Mouse (Mus musculus) spleen, embryonic (tissue): ENCODE measurements at regions not wholly inside any gene's neighbourhood (a gene's known extent, or its start where the extent isn't known, plus 50 kb on each side); places are given as distances from the start of the nearest gene placed in this dataset.

ENCODE experiments used
- CTCF ChIA-PET: fragments of 350-600 bp; sonication (Branson Sonifier 250); formaldehyde crosslinking; loops from one replicate; lab custom pipeline; 2022; lab: Charles Lee

GRCm38 (mm10) chr11:24685545-24686467, 608.0 kb downstream of the Bcl11a start:
- CTCF ChIA-PET = interaction anchor here (0.7 kb wide), 1 partner anchor 183 kb away, joined by 4 read pairs; no protein-coding TSS in a partner anchor

- CTCF ChIA-PET = no interaction called here
These were observed 610.4 kb downstream of the Bcl11a start for GRCm38 (mm10) chr11:24688160-24688782.

GRCm38 (mm10) chr11:24689807-24690333, 612.0 kb downstream of the Bcl11a start:
- CTCF ChIA-PET = no interaction called here

- CTCF ChIA-PET = no interaction called here
These were observed 616.1 kb downstream of the Bcl11a start for GRCm38 (mm10) chr11:24693926-24694325.

- CTCF ChIA-PET = no interaction called here
These were observed 617.3 kb downstream of the Bcl11a start for GRCm38 (mm10) chr11:24695010-24695720.

- CTCF ChIA-PET = no interaction called here
These were observed 618.7 kb downstream of the Bcl11a start for GRCm38 (mm10) chr11:24696561-24696960.

GRCm38 (mm10) chr11:24708790-24709189, 630.9 kb downstream of the Bcl11a start:
- CTCF ChIA-PET = no interaction called here

- CTCF ChIA-PET = no interaction called here
These were observed 638.9 kb downstream of the Bcl11a start for GRCm38 (mm10) chr11:24716539-24717287.

GRCm38 (mm10) chr11:24724259-24724937, 646.5 kb downstream of the Bcl11a start:
- CTCF ChIA-PET = interaction anchor here (0.6 kb wide), 1 partner anchor 1748 kb away, joined by 4 read pairs; no protein-coding TSS in a partner anchor

- CTCF ChIA-PET = no interaction called here
These were observed 648.5 kb downstream of the Bcl11a start for GRCm38 (mm10) chr11:24726331-24726730.

- CTCF ChIA-PET = no interaction called here
These were observed 649.5 kb downstream of the Bcl11a start for GRCm38 (mm10) chr11:24727404-24727803.

GRCm38 (mm10) chr11:24731431-24731830, 653.6 kb downstream of the Bcl11a start:
- CTCF ChIA-PET = no interaction called here

GRCm38 (mm10) chr11:24739710-24740255, 661.9 kb downstream of the Bcl11a start:
- CTCF ChIA-PET = interaction anchor here (0.7 kb wide), 1 partner anchor 731 kb away, joined by 5 read pairs; no protein-coding TSS in a partner anchor

- CTCF ChIA-PET = interaction anchor here (0.6 to 0.7 kb wide), 2 partner anchors 560 to 730 kb away, joined by 5 read pairs; no protein-coding TSS in a partner anchor
These were observed 662.6 kb downstream of the Bcl11a start for GRCm38 (mm10) chr11:24740466-24740865.

GRCm38 (mm10) chr11:24742561-24742960, 664.7 kb downstream of the Bcl11a start:
- CTCF ChIA-PET = interaction anchor here (0.8 kb wide), 1 partner anchor 192 kb away, joined by 3 read pairs; no protein-coding TSS in a partner anchor

- CTCF ChIA-PET = no interaction called here
These were observed 665.6 kb downstream of the Bcl11a start for GRCm38 (mm10) chr11:24743439-24743838.

GRCm38 (mm10) chr11:24745841-24746240, 668.0 kb downstream of the Bcl11a start:
- CTCF ChIA-PET = no interaction called here

- CTCF ChIA-PET = no interaction called here
These were observed 672.4 kb downstream of the Bcl11a start for GRCm38 (mm10) chr11:24750144-24750779.

GRCm38 (mm10) chr11:24758130-24758529, 680.3 kb downstream of the Bcl11a start:
- CTCF ChIA-PET = interaction anchor here (0.8 kb wide), 1 partner anchor 203 kb away, joined by 6 read pairs; no protein-coding TSS in a partner anchor
